In the genomic region with DNA sequence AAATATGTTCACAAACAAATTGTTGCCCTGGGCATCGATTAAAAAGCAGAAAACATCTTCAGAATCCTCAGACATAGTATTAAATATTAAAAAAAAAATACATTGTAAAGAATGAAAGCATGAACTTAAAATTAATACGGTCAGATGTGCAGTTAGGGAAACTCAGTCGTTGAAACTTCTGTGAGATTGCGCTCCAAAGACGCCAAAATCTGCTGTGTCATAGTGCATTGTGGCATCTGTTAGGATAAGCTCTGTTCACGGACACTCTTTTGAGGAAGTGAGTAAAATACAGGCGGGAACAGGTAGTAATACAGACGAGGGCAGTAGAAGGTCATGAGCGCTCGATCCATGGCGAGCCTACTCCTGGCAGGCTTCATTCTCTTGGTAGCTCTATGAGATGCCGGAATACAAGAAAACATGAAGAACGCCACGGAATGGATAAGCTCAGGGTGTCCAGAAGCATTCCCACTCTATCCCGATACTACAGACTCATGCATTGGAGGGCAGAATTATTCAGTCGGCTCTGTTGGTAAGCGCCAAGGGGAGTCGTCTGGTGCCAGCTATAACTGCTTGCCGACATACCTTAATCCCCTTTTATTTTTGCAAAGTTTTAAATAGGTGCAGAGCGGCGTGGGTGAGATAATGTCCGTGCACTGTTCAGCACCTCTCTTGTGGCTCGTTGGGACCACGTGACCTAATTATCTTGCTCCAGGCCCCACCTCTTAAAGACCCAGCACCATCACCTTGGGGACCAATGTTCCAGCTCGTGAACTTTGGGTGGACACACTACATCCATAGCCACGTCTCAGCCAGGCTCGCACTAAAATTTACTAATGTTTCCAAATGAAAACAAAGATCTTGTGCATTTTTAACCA, we compare ENCODE assay signal across 14 mouse cellular contexts.
DNase-seq lines count a peak whose midpoint lies in the region; ATAC-seq and TF ChIP-seq lines count a peak whose summit lies in the region.
"Had no signal": no experiment of that assay in that cellular context is flagged by ENCODE, and none has a peak within 500 bp of the region (broad histone marks: within the 10 kb centered on the region; RNA-seq: fewer than 3 reads in every experiment).

No protein-coding gene starts in this region.

- peak overlapping the region; percentile 20 for H3K4me3 ChIP-seq in heart, embryonic 13.5 days
- no peak overlapping the region for H3K4me3 ChIP-seq in limb, embryonic 12.5 days (replicated peaks)
- H3K4me3 ChIP-seq in hindbrain, postnatal 0 days (ENCODE audit: low read length), result no peak overlapping the region
- H3K4me3 ChIP-seq: layer of hippocampus, adult 2 months; myocyte had no signal

- no peak for TF ChIP-seq CTCF in hindbrain, postnatal 0 days (IDR thresholded peaks at IDR 0.05; ENCODE audit: low read depth)

- peaks cover 63% of the 10 kb centered on the region for H3K36me3 ChIP-seq in heart, embryonic 13.5 days
- no peaks in the 10 kb centered on the region; the same call in 1 of the 2 replicates for H3K36me3 ChIP-seq in limb, embryonic 12.5 days
- no peaks in the 10 kb centered on the region for H3K36me3 ChIP-seq in hindbrain, postnatal 0 days (ENCODE audit: insufficient read depth, low read length)

- ATAC-seq in heart, embryonic 13.5 days (ENCODE audit: extremely low read depth, insufficient number of reproducible peaks, low FRiP score, low TSS enrichment), result no peak
- ATAC-seq in limb, embryonic 12.5 days (ENCODE audit: insufficient number of reproducible peaks, insufficient read depth, low FRiP score, low TSS enrichment, low read depth), result peak; percentile 23; the same call in 1 of the 2 replicates
- ATAC-seq in hindbrain, postnatal 0 days, result no peak
- ATAC-seq: inflammation-experienced regulatory T-cells, adult 6 months had no signal

- H3K27me3 ChIP-seq in heart, embryonic 13.5 days (replicated peaks), result no peaks in the 10 kb centered on the region
- H3K27me3 ChIP-seq in limb, embryonic 12.5 days, result no peaks in the 10 kb centered on the region
- H3K27me3 ChIP-seq in hindbrain, postnatal 0 days (ENCODE audit: insufficient read depth, low read length), result no peaks in the 10 kb centered on the region

- no peaks in the 10 kb centered on the region for H3K9me3 ChIP-seq in heart, embryonic 13.5 days
- H3K9me3 ChIP-seq in limb, embryonic 12.5 days, result no peaks in the 10 kb centered on the region
- H3K9me3 ChIP-seq in hindbrain, postnatal 0 days (ENCODE audit: low read length), result no peaks in the 10 kb centered on the region

- WGBS in heart, embryonic 13.5 days, result 63% methylated on average over 27 of the region's 27 CpGs
- WGBS in limb, embryonic 12.5 days, result 75% methylated on average over 27 of the region's 27 CpGs
- 85% methylated on average over 27 of the region's 27 CpGs for WGBS in hindbrain, postnatal 0 days

- peak overlapping the region; percentile 47 for H3K4me2 ChIP-seq in heart, embryonic 13.5 days
- peak overlapping the region; percentile 6 for H3K4me2 ChIP-seq in limb, embryonic 12.5 days
- no peak overlapping the region for H3K4me2 ChIP-seq in hindbrain, postnatal 0 days (ENCODE audit: low read depth, low read length)

- intact Hi-C loops in gastrocnemius, postnatal 36 days (cut with DNase I), result no loop called here

- H3K9ac ChIP-seq in heart, embryonic 13.5 days, result no peak overlapping the region
- H3K9ac ChIP-seq in limb, embryonic 12.5 days (replicated peaks), result no peak overlapping the region
- H3K9ac ChIP-seq in hindbrain, postnatal 0 days (replicated peaks; ENCODE audit: low read length), result no peak overlapping the region

- no peak for DNase-seq in heart, postnatal 4 days
- DNase-seq in A20 (ENCODE audit: low read depth, low spot score), result peak; percentile 53
- peak; percentile 50 for DNase-seq in c-Kit-positive CD71-negative TER-119-negative erythroid progenitor cells, embryonic 14.5 days (ENCODE audit: low read depth)
- no peak for DNase-seq in gastrocnemius, postnatal 36 days
- no peak for DNase-seq in thymus, adult 18-20 months
- DNase-seq in hindbrain, postnatal 0 days (ENCODE audit: low spot score), result no peak
- DNase-seq: cerebellum, postnatal 10 days; thymus, postnatal 36 days had no signal

- peak overlapping the region; percentile 46 for H3K27ac ChIP-seq in heart, embryonic 13.5 days (replicated peaks)
- H3K27ac ChIP-seq in limb, embryonic 12.5 days, result no peak overlapping the region
- H3K27ac ChIP-seq in hindbrain, postnatal 0 days, result no peak overlapping the region
- H3K27ac ChIP-seq: layer of hippocampus, adult 2 months; macrophage had no signal

- H3K4me1 ChIP-seq in heart, embryonic 13.5 days, result peaks cover 18% of the 10 kb centered on the region
- peaks cover 34% of the 10 kb centered on the region for H3K4me1 ChIP-seq in limb, embryonic 12.5 days (replicated peaks)
- no peaks in the 10 kb centered on the region for H3K4me1 ChIP-seq in hindbrain, postnatal 0 days (ENCODE audit: insufficient read depth, low read length)

Comparison
In these comparisons a context has a peak if more than half of its experiments do, and no peak if none do; other contexts are left out.
1. DNase-seq: peak in A20 (single experiment) and c-Kit-positive CD71-negative TER-119-negative erythroid progenitor cells, embryonic 14.5 days (single experiment); none in heart, postnatal 4 days (single experiment), gastrocnemius, postnatal 36 days (0 of 2), thymus, adult 18-20 months (0 of 2) and hindbrain, postnatal 0 days (single experiment).